Mouse (Mus musculus) neutrophil, adult 59 days (primary cell): Measurements from ENCODE around the gene Fmo9. TPM values are rescaled to one million over a fixed set of nuclear protein-coding genes. Genes with fewer than 3 reads are reported as not detected.

Experiments
- total RNA-seq, 2 experiments: library from RNA; stranded (reverse); gene quantifications; 1 replicate in 1 of 2; 2 replicates in 1 of 2; pipeline ENCODE4 v1.2.4; 2023

Fmo9 gene
- total RNA-seq: not detected

GRCm38 (mm10) chr1:166681745-166682144 lies at the start of gene Fmo9:
Gene Fmo9, minus strand, starts transcription at chr1:166681845.

GRCm38 (mm10) chr1:166647593-166647992 lies 34.1 kb downstream of the Fmo9 start, which contains the start of gene Gm4847:
Gene Gm4847, minus strand, starts transcription at chr1:166647693.

Other genes with a start within 250 kb of the Fmo9 start
- gene Gm4846, start 184.3 kb downstream of the Fmo9 start, total RNA-seq: not detected
- not detected for gene Gm4847, start 34.2 kb downstream of the Fmo9 start, total RNA-seq